Mouse (Mus musculus) cerebral cortex, adult 2 months (tissue): Measurements from ENCODE around the gene Ptch2.

Experiments used
- WGBS: fragments of 180-500 bp; shearing (Covaris S2); methylation state at CpG from one replicate; pipeline ENCODE4 v1.1.7; 2018; 5-methylcytosine and 5-hydroxymethylcytosine counted together

The Ptch2 gene

GRCm38 (mm10) chr4:117127991-117128686, 32.3 kb downstream of the Ptch2 start:
- WGBS: 91% methylated on average over 33 of the region's 33 CpGs

DNA sequence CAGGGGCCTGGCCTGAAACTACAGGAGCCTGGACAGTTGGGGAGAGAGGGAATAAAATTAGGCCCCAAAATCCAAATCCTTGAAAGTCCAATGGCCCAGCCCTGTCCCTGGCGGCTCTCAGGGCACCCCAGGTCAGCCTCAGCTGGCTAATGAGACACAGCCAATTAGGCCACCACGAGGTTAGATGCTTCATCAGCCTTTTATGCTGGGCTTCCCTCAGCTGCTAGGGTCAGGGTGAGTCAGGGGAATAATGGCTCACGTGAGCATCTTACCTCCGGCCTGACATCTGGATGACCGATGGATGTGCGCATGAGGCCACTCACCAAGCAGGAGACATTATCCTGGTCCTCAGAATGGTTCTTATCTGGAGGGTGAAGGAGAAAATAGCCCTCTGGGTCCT, 34.9 kb downstream of the Ptch2 start:
- 63% methylated on average over 6 of the region's 6 CpGs for WGBS

DNA sequence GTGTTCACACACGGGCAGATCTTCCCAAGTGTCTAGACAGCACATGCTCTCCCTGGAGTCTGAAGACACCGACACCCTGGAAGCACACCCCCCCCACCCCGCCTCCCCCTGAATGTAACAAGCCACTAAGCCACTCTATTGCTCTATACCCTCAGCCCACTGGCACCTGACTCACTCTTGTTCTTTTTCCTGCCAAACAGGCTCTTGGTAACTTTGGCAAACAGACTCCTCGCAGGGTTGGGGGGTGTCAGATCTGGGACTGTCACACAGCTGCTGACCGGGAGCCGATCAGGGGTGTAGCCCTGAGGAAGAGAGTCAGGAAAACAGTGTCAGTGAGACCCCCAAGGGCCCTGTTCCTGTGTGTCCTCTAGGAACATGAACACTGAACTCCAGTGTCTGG, 35.3 kb downstream of the Ptch2 start:
- WGBS: 53% methylated on average over 6 of the region's 6 CpGs

DNA sequence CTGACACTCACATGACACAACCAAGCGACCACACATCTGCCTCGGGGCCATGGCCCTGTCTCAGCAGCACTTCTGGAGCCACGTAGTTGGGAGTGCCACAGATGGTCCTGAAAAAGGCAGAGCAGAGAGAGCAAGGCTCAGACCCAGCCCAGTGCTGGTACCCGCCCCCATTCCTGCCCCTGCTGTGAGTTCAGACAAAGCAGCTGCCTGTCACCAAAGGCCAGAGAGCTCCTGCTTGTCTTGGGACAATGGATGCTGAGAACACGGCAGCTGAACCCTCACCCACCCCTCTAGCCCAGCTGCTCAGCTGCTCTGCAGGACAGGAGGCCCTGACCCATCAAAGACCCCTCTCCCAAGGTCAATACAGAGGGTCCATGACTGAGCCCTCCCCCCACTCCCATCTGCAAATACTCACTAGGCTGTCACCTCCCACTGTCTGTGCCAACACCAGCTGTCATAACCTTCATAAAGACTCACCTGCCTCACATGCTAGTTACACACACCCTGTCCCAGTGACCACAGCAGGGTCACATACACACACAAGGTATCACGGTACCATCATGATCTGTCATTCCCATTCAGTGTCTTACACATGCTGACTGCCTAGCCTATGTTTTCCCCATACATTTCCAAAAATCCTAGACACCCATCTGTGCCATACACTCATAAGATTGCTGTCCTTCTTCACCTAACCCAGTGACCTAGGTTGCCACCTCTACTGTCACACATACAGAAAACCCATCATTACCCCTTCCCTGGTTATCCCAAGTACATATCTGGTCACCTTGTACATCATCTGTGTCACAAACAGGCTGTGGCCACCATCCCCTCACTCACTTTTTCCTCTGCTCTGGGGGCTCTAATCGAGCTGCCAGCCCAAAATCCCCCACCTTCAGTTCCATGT, 36.3 kb downstream of the Ptch2 start:
- WGBS: 42% methylated on average over 7 of the region's 7 CpGs

DNA sequence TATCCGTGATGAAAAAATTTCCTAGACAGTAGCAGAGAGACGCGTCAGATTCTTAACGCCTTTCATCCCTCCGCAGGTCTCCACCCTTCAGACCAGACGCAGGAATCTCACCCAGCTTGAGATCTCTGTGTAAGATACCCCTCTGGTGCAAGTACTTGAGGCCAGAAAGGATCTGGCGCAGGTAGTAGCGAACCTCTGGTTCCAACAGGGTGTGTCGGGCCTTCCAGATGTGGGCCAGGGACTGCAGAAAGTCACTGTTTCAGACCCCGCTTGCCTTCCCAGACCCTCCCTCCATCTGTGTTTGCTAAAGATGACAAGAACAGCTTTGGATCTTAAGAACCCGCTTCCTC, 36.9 kb downstream of the Ptch2 start:
- 25% methylated on average over 11 of the region's 11 CpGs for WGBS

DNA sequence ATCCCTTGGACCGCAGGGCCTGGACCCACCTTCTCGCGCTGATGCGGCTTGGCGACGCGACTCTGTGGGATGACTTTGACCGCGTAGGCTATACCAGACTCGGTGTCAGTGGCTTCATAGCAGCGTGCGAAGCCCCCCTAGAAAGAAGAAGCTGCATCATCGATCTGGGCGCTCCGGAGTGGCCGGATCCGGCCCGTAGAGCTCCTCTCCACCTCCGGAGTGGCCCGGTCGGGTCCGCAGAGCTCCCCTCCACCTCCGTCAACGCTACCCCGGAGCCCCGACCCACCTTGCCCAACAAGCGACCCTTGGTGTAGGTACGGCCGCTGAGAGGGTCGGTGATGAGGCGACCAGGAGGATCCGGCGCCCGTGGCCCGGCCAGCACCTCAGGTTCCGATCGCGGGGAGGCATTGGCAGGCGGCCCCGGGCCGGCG, 37.5 kb downstream of the Ptch2 start:
- under 1% methylated on average over 42 of the region's 42 CpGs for WGBS

DNA sequence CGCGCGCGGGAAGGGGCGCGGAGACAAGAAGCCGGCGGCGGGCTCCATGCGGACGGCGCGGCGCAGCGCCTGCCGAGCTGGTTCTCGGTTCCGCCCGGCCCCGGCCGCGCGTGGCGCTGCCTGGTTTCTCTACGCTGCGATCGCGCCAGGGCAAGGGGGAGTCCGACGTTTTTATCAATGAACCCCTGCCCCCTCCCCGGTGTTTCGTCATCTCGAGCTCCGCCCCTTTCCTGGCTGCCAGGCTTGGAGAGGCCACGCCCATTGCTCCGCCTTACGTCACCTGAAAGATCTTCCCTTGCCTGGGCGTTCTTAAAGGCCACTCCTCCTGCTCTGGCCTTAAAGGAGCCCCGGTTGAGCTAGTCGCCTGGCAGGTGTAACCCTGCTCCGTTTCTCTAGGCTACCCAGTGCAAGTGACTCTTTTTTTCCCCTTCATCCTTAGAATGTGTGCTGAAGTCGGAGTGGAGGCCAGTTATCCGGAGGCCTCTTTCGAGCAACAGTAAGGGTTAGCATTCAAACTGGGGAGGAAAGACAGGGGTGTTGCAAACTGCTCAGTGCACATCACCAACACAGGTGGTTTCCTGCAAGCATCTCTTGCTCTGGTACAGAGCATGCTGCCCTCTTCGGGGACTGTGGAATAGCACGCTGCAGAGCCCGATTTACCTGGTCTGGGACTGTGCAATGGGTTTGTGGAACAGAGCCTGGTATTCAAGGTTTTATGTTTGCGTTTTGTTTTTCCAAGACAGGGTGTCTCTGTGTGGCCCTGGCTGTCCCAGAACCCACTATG, 38.1 kb downstream of the Ptch2 start, which contains the start of gene Plk3:
Gene Plk3, minus strand, starts transcription at position 147 of the 784 bp plus-strand sequence.
- WGBS: 1% methylated on average over 48 of the region's 48 CpGs

- WGBS: 33% methylated on average over 2 of the region's 2 CpGs
These were observed 38.7 kb downstream of the Ptch2 start for GRCm38 (mm10) chr4:117134601-117134995.

GRCm38 (mm10) chr4:117136034-117136433, 40.2 kb downstream of the Ptch2 start:
- WGBS: 52% methylated on average over 8 of the region's 8 CpGs

- WGBS: 79% methylated on average over 16 of the region's 17 CpGs
These were observed 42.7 kb downstream of the Ptch2 start for GRCm38 (mm10) chr4:117138295-117139216.

DNA sequence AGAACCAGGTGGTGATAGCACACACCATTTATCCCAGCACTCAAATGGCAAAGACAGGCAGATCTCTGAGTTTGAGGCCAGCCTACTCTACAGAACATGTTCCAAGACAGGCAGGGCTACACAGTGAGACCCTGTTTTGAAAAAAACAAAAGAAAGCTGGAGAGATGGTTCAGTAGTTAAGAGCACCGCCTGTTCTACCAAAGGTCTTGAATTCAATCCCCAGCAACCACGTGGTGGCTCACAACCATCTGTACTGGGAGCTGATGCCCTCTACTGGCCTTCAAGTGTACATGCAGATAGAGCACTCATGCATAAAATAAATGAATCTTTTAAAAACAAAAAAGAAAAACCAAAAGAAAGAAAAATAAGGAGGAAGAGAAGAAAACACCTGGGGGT, 43.3 kb downstream of the Ptch2 start:
- 5% methylated on average over 2 of the region's 2 CpGs for WGBS

DNA sequence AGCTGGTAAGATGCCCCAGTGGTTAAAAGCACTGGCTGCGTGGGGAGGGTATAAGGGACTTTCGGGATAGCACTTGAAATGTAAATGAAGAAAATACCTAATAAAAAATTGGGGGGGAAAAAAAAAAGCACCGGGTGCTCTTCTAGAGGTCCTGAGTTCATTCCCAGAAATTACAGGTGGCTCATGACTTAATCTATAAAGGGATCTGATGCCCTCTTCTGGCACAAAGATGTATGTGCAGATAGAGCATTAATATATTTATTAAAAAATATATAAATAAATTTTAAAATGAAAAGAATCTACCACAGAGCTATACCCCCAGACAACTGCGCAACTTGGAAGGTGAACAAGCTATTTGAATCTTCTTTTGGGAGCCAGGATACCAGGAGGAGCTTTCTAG, 44.7 kb downstream of the Ptch2 start:
- WGBS: 35% methylated on average over 4 of the region's 4 CpGs

- 84% methylated on average over 7 of the region's 7 CpGs for WGBS
These were observed 47.1 kb downstream of the Ptch2 start for GRCm38 (mm10) chr4:117143023-117143422.

GRCm38 (mm10) chr4:117145248-117145647, 49.4 kb downstream of the Ptch2 start:
- WGBS: 94% methylated on average over 13 of the region's 13 CpGs

- 31% methylated on average over 15 of the region's 15 CpGs for WGBS
These were observed 50.3 kb downstream of the Ptch2 start for GRCm38 (mm10) chr4:117146176-117146575.

- 88% methylated on average over 18 of the region's 18 CpGs for WGBS
These were observed 52.3 kb downstream of the Ptch2 start for GRCm38 (mm10) chr4:117148047-117148713.

- WGBS: 69% methylated on average over 24 of the region's 24 CpGs
These were observed 52.9 kb downstream of the Ptch2 start for GRCm38 (mm10) chr4:117148815-117149214.

- WGBS: 79% methylated on average over 6 of the region's 6 CpGs
These were observed 53.7 kb downstream of the Ptch2 start for GRCm38 (mm10) chr4:117149291-117150211.

DNA sequence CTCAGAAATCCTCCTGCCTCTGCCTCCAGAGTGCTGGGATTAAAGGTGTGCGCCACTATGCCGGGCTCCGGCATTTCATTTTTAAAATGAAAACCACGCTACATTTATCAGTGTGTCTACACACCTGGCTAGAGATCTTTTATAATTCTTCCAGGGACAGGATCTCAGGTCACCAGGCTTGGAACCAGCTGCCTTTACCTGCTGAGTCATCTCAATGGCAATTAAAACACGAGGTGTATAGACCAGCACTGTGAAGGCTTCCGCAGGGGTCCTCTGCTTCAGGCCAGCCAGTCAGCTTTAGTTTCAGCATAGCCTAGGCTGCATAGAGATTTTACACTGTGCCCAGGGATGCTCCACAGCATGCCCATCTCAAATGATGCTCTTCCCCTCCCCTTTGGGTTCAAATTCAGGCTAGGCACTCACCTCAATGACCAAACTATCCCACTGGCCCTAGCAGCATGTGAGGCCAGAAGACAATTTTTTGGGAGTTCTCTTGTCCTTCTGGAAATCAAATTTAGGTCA, 54.4 kb downstream of the Ptch2 start:
- 85% methylated on average over 6 of the region's 6 CpGs for WGBS
